Mouse (Mus musculus): ENCODE measurements at regions not wholly inside any gene's neighbourhood (a gene's known extent, or its start where the extent isn't known, plus 50 kb on each side); places are given as distances from the start of the nearest gene placed in this dataset.

DNA sequence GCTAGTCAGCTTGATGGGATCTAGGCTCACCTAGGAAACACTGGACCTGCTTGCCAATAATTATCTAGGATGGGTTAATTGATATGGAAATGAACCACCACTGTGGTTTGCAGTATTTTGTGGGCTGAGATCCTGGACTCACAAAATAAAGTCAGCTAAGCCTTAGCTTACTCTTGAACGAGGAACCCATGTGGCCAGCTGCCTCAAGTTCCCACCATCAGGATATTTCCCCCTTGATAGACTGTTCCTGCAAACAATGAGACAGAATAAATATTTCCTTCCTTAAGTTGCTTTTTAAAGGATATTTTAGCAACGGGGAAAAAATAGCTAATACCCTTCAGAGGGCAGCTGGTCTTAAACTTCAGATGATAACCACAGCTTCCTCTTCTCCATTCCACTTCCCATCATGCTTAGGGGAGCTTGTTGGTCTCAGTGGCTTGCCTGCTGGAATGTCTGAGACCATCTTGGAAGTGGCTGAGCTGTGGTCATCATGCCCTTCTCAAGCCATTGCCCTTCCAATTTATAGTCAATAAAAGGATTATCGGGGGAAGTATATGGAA is 913.7 kb upstream of the Lrrc6 start:
- TF ChIP-seq CTCF (IDR thresholded peaks at IDR 0.05; ENCODE audit: borderline replicate concordance, insufficient read depth, low read depth, low read length) = no peak
- no peak for TF ChIP-seq POLR2A (IDR thresholded peaks at IDR 0.05; ENCODE audit: borderline replicate concordance, insufficient read depth, low read length)
